Mouse (Mus musculus) cerebellum, postnatal 14 days (tissue): ENCODE measurements around the gene Gzmk.

ENCODE experiments used
- DNase-seq, 2 experiments: peaks; one replicate each; pipeline ENCODE4 v3.0.0; 2021; ENCODE audit warnings: mixed read lengths in 2 of 2

Gzmk gene

GRCm38 (mm10) chr13:113201631-113202030 is 24.1 kb downstream of the Gzmk start:
- no peak for DNase-seq

- no peak for DNase-seq
Observed at GRCm38 (mm10) chr13:113200726-113201125, 25.0 kb downstream of the Gzmk start.

- no peak for DNase-seq
Observed at GRCm38 (mm10) chr13:113199331-113199730, 26.4 kb downstream of the Gzmk start.

GRCm38 (mm10) chr13:113197872-113198502 is 27.7 kb downstream of the Gzmk start:
- DNase-seq, result no peak

- no peak for DNase-seq
Observed at GRCm38 (mm10) chr13:113196808-113197674, 28.7 kb downstream of the Gzmk start.

GRCm38 (mm10) chr13:113183720-113184119 is 42.0 kb downstream of the Gzmk start:
- DNase-seq, result no peak

- no peak for DNase-seq
Observed at GRCm38 (mm10) chr13:113183310-113183709, 42.4 kb downstream of the Gzmk start.

- DNase-seq, result no peak
Observed at GRCm38 (mm10) chr13:113174162-113174561, 51.5 kb downstream of the Gzmk start.

GRCm38 (mm10) chr13:113170256-113170655 is 55.5 kb downstream of the Gzmk start:
- no peak for DNase-seq

GRCm38 (mm10) chr13:113168018-113168534 is 57.6 kb downstream of the Gzmk start:
- no peak for DNase-seq

- DNase-seq, result no peak
Observed at GRCm38 (mm10) chr13:113164252-113165005, 61.3 kb downstream of the Gzmk start.

- no peak for DNase-seq
Observed at GRCm38 (mm10) chr13:113151556-113151955, 74.2 kb downstream of the Gzmk start.

GRCm38 (mm10) chr13:113139597-113139996 is 86.1 kb downstream of the Gzmk start:
- DNase-seq, result no peak

GRCm38 (mm10) chr13:113129974-113130373 is 95.7 kb downstream of the Gzmk start:
- no peak for DNase-seq
